Mouse (Mus musculus) MEL (cell line): Measurements from ENCODE around the gene Rinl. TPM values are rescaled to one million over a fixed set of nuclear protein-coding genes. Genes with fewer than 3 reads are reported as not detected.
A peak's percentile ranks its signal among the peaks of the same experiment; 100 is the strongest.

Source experiments
- DNase-seq: peaks from one replicate; pipeline ENCODE4 v3.0.0; 2011; ENCODE audit warnings: low read depth, low spot score
- H3K27ac ChIP-seq: 2 replicates; pipeline ENCODE4 v1.5.1; 2012; ENCODE audit warnings: low read depth, mild to moderate bottlenecking, control low read depth, low read length, moderate library complexity; ENCODE audit not compliant: control insufficient read depth
- H3K27me3 ChIP-seq, 2 experiments: fragments of 150-350 bp in 1 of 2; sonication (generic) in 1 of 2; 2 replicates each; pipeline ENCODE4 v1.6.1; 2012; ENCODE audit warnings: low read length in 2 of 2, mild to moderate bottlenecking in 2 of 2, improper control_type of control experiment in 1 of 2, moderate library complexity in 1 of 2; ENCODE audit not compliant: insufficient read depth in 2 of 2, control insufficient read depth in 1 of 2
- H3K36me3 ChIP-seq, 2 experiments: 2 replicates each; pipeline ENCODE4 v1.6.1; 2012 to 2014; ENCODE audit warnings: low read length in 2 of 2, improper control_type of control experiment in 1 of 2, inconsistent platforms in 1 of 2, mild to moderate bottlenecking in 1 of 2; ENCODE audit not compliant: insufficient read depth in 2 of 2, control insufficient read depth in 1 of 2
- H3K4me1 ChIP-seq, 2 experiments: fragments of 150-350 bp in 1 of 2; sonication (generic) in 1 of 2; 2 replicates each; pipeline ENCODE4 v1.6.1; 2012; ENCODE audit warnings: low read length in 2 of 2, improper control_type of control experiment in 1 of 2, mild to moderate bottlenecking in 1 of 2; ENCODE audit not compliant: insufficient read depth in 2 of 2, control insufficient read depth in 1 of 2
- H3K4me3 ChIP-seq, 2 experiments: fragments of 150-350 bp in 1 of 2; sonication (generic) in 1 of 2; 2 replicates each; pipeline ENCODE4 v1.5.1; 2012; ENCODE audit warnings: low read depth in 2 of 2, low read length in 2 of 2, mild to moderate bottlenecking in 2 of 2, moderate library complexity in 2 of 2, control low read depth in 1 of 2, improper control_type of control experiment in 1 of 2; ENCODE audit not compliant: control insufficient read depth in 1 of 2, insufficient read depth in 1 of 2
- H3K79me2 ChIP-seq: 2 replicates; pipeline ENCODE4 v1.6.1; 2012; ENCODE audit warnings: mild to moderate bottlenecking, low read length, moderate library complexity; ENCODE audit not compliant: control insufficient read depth, poor library complexity, insufficient read depth
- H3K9ac ChIP-seq: 2 replicates; pipeline ENCODE4 v1.6.1; 2012; ENCODE audit warnings: low read depth, mild to moderate bottlenecking, control low read depth, low read length, moderate library complexity; ENCODE audit not compliant: control insufficient read depth, poor library complexity, severe bottlenecking
- H3K9me3 ChIP-seq: fragments of 150-350 bp; sonication (generic); replicated peaks from 2 replicates; pipeline ENCODE4 v1.6.1; 2012; ENCODE audit warnings: mild to moderate bottlenecking, low read length, improper control_type of control experiment, moderate library complexity; ENCODE audit not compliant: insufficient read depth
- BHLHE40 ChIP-seq: IDR thresholded peaks from 2 replicates; pipeline ENCODE4 v1.6.1; 2012; ENCODE audit warnings: low read depth, mild to moderate bottlenecking, inconsistent platforms, low read length, improper control_type of control experiment, borderline replicate concordance
- CHD2 ChIP-seq: IDR thresholded peaks from 2 replicates; pipeline ENCODE4 v1.6.1; 2011; ENCODE audit warnings: low read length, improper control_type of control experiment
- CTCF ChIP-seq, 3 experiments: IDR thresholded peaks in 2 of 3; conservative IDR thresholded peaks in 1 of 3; 2 replicates each; pipeline ENCODE4 v1.5.1; 2011 to 2012; ENCODE audit warnings: low read length in 3 of 3, low read depth in 2 of 3, mild to moderate bottlenecking in 2 of 3, improper control_type of control experiment in 1 of 3, inconsistent platforms in 1 of 3, mixed read lengths in 1 of 3, moderate library complexity in 1 of 3; ENCODE audit not compliant: control insufficient read depth in 1 of 3, insufficient read depth in 1 of 3, poor library complexity in 1 of 3, severe bottlenecking in 1 of 3
- E2F4 ChIP-seq: IDR thresholded peaks from 2 replicates; pipeline ENCODE4 v1.6.1; 2011; ENCODE audit warnings: low read depth, low read length, improper control_type of control experiment, borderline replicate concordance
- ELF1 ChIP-seq: IDR thresholded peaks from 2 replicates; pipeline ENCODE4 v1.6.1; 2014; ENCODE audit warnings: low read depth, mild to moderate bottlenecking, inconsistent platforms, low read length, improper control_type of control experiment, moderate library complexity
- EP300 ChIP-seq, 2 experiments: IDR thresholded peaks; 2 replicates each; pipeline ENCODE4 v1.6.1; 2011; ENCODE audit warnings: improper control_type of control experiment in 2 of 2, low read length in 2 of 2, low read depth in 1 of 2, mild to moderate bottlenecking in 1 of 2
- ETS1 ChIP-seq: IDR thresholded peaks from 2 replicates; pipeline ENCODE4 v1.6.1; 2012; ENCODE audit warnings: low read depth, mild to moderate bottlenecking, inconsistent platforms, low read length, improper control_type of control experiment, moderate library complexity
- GABPA ChIP-seq: IDR thresholded peaks from 2 replicates; pipeline ENCODE4 v1.6.1; 2012; ENCODE audit warnings: low read depth, mild to moderate bottlenecking, inconsistent platforms, low read length, improper control_type of control experiment, moderate library complexity
- GATA1 ChIP-seq: IDR thresholded peaks from 2 replicates; pipeline ENCODE4 v1.6.1; 2011; ENCODE audit warnings: low read depth, low read length, improper control_type of control experiment
- HCFC1 ChIP-seq: IDR thresholded peaks from 2 replicates; pipeline ENCODE4 v1.6.1; 2012; ENCODE audit warnings: low read depth, mild to moderate bottlenecking, inconsistent platforms, low read length, improper control_type of control experiment, moderate library complexity
- JUND ChIP-seq: IDR thresholded peaks from 2 replicates; pipeline ENCODE4 v1.6.1; 2011; ENCODE audit warnings: low read depth, mild to moderate bottlenecking, improper control_type of control experiment, low read length
- KAT2A ChIP-seq: conservative IDR thresholded peaks from 2 replicates; pipeline ENCODE4 v1.6.1; 2012; ENCODE audit warnings: low read depth, low read length, improper control_type of control experiment, inconsistent platforms
- MAFK ChIP-seq: IDR thresholded peaks from 2 replicates; pipeline ENCODE4 v1.6.1; 2011; ENCODE audit warnings: low read depth, mild to moderate bottlenecking, low read length, improper control_type of control experiment, borderline replicate concordance
- MAX ChIP-seq: IDR thresholded peaks from 2 replicates; pipeline ENCODE4 v1.6.1; 2011; ENCODE audit warnings: low read length, improper control_type of control experiment
- MAZ ChIP-seq: IDR thresholded peaks from 2 replicates; pipeline ENCODE4 v1.6.1; 2012; ENCODE audit warnings: low read depth, mild to moderate bottlenecking, inconsistent platforms, low read length, improper control_type of control experiment
- MEF2A ChIP-seq: IDR thresholded peaks from 2 replicates; pipeline ENCODE4 v1.6.1; 2014; ENCODE audit warnings: low read depth, mild to moderate bottlenecking, inconsistent platforms, low read length, improper control_type of control experiment; ENCODE audit not compliant: poor library complexity, insufficient replicate concordance, severe bottlenecking; ENCODE audit errors: extremely low read depth
- MXI1 ChIP-seq: IDR thresholded peaks from 2 replicates; pipeline ENCODE4 v1.6.1; 2011; ENCODE audit warnings: mild to moderate bottlenecking, low read depth, low read length, improper control_type of control experiment
- MYB ChIP-seq: IDR thresholded peaks from 2 replicates; pipeline ENCODE4 v1.6.1; 2011; ENCODE audit warnings: mild to moderate bottlenecking, low read depth, low read length, improper control_type of control experiment
- MYC ChIP-seq: IDR thresholded peaks from 2 replicates; pipeline ENCODE4 v1.6.1; 2011; ENCODE audit warnings: low read depth, mild to moderate bottlenecking, low read length, improper control_type of control experiment, moderate library complexity
- NRF1 ChIP-seq: IDR thresholded peaks from 2 replicates; pipeline ENCODE4 v1.6.1; 2014; ENCODE audit warnings: low read depth, mild to moderate bottlenecking, inconsistent platforms, low read length, improper control_type of control experiment, moderate library complexity; ENCODE audit not compliant: poor library complexity, insufficient read depth, severe bottlenecking
- POLR2AphosphoS2 ChIP-seq: IDR thresholded peaks from 2 replicates; pipeline ENCODE4 v1.6.1; 2011; ENCODE audit warnings: low read length, improper control_type of control experiment
- POLR2AphosphoS5 ChIP-seq: IDR thresholded peaks from 2 replicates; pipeline ENCODE4 v1.6.1; 2012; ENCODE audit warnings: low read depth, borderline replicate concordance, mild to moderate bottlenecking, inconsistent platforms, low read length, moderate library complexity, mixed read lengths
- RAD21 ChIP-seq: IDR thresholded peaks from 2 replicates; pipeline ENCODE4 v1.6.1; 2011; ENCODE audit warnings: mild to moderate bottlenecking, low read depth, low read length, improper control_type of control experiment
- SIN3A ChIP-seq: IDR thresholded peaks from 2 replicates; pipeline ENCODE4 v1.6.1; 2012; ENCODE audit warnings: low read length, improper control_type of control experiment, inconsistent platforms
- SMC3 ChIP-seq: IDR thresholded peaks from 2 replicates; pipeline ENCODE4 v1.6.1; 2011; ENCODE audit warnings: low read depth, low read length, improper control_type of control experiment
- TAL1 ChIP-seq: IDR thresholded peaks from 2 replicates; pipeline ENCODE4 v1.6.1; 2012; ENCODE audit warnings: mild to moderate bottlenecking, inconsistent platforms, low read length, moderate library complexity, mixed read lengths
- TCF12 ChIP-seq: IDR thresholded peaks from 2 replicates; pipeline ENCODE4 v1.6.1; 2014; ENCODE audit warnings: low read depth, mild to moderate bottlenecking, inconsistent platforms, low read length, improper control_type of control experiment, moderate library complexity
- USF2 ChIP-seq, 2 experiments: IDR thresholded peaks; 2 replicates each; pipeline ENCODE4 v1.6.1; 2011 to 2012; ENCODE audit warnings: improper control_type of control experiment in 2 of 2, low read length in 2 of 2, borderline replicate concordance in 1 of 2, inconsistent platforms in 1 of 2, low read depth in 1 of 2, mild to moderate bottlenecking in 1 of 2; ENCODE audit not compliant: insufficient read depth in 1 of 2
- ZMIZ1 ChIP-seq: IDR thresholded peaks from 2 replicates; pipeline ENCODE4 v1.6.1; 2012; ENCODE audit warnings: low read depth, mild to moderate bottlenecking, inconsistent platforms, low read length, improper control_type of control experiment, moderate library complexity
- ZNF384 ChIP-seq: IDR thresholded peaks from 2 replicates; pipeline ENCODE4 v1.6.1; 2012; ENCODE audit warnings: low read depth, mild to moderate bottlenecking, inconsistent platforms, low read length, improper control_type of control experiment
- polyA plus RNA-seq, 2 experiments: library from polyadenylated mRNA; stranded (reverse) in 1 of 2; unstranded in 1 of 2; fragments of >175 nt in 1 of 2; fragments of >200 nt in 1 of 2; gene quantifications; 2 replicates each; pipeline versions ENCODE4 v1.2.1 to v1.2.4; 2012; ENCODE audit warnings: low replicate concordance in 2 of 2, low read depth in 1 of 2; ENCODE audit not compliant: insufficient read length in 2 of 2, insufficient read depth in 1 of 2, missing spikeins in 1 of 2
- total RNA-seq: library from RNA; depleted of rRNA; stranded (reverse); fragments of 300-350 nt; gene quantifications from 2 replicates; pipeline ENCODE4 v1.2.3, GENCODE M21; 2012

Gene Rinl
- total and polyA plus RNA-seq, 3 experiments = 39.9 to 63.9 TPM; not detected in 1

- TF ChIP-seq MEF2A (no peak), TCF12 (peak; percentile 12; the same call in 1 of the 2 replicates), MAFK (no peak), ZNF384 (peak; percentile 50; the same call in 1 of the 2 replicates), CHD2 (peak; percentile 96), BHLHE40 (no peak), USF2 (IDR thresholded peaks at IDR 0.05; ENCODE audit: borderline replicate concordance in 1 of 2, insufficient read depth in 1 of 2, low read depth in 1 of 2, low read length in 2 of 2) (no peak), CTCF (IDR thresholded peaks at IDR 0.05 in 2 of 3, conservative IDR thresholded peaks at IDR 0.05 in 1 of 3; ENCODE audit: control insufficient read depth in 1 of 3, insufficient read depth in 1 of 3, low read depth in 2 of 3, low read length in 3 of 3, poor library complexity in 1 of 3, severe bottlenecking in 1 of 3) (peak in 2 of 3 experiments; percentile 31 to 36; a peak in 4 of 6 replicates), POLR2AphosphoS5 (no peak), KAT2A (peak; percentile 63), MYB (no peak), HCFC1 (peak; percentile 80), MAZ (peak; percentile 61; the same call in 1 of the 2 replicates), MAX (no peak), NRF1 (peak; percentile 79), MYC (no peak), ELF1 (0 out of 2 replicates have a peak, but pooled peaks have one; percentile 35), RAD21 (no peak), ZMIZ1 (peak; percentile 25; the same call in 1 of the 2 replicates)
These were observed 21.6 kb downstream of the Rinl start (continued) for GRCm38 (mm10) chr7:28810107-28811066.

DNA sequence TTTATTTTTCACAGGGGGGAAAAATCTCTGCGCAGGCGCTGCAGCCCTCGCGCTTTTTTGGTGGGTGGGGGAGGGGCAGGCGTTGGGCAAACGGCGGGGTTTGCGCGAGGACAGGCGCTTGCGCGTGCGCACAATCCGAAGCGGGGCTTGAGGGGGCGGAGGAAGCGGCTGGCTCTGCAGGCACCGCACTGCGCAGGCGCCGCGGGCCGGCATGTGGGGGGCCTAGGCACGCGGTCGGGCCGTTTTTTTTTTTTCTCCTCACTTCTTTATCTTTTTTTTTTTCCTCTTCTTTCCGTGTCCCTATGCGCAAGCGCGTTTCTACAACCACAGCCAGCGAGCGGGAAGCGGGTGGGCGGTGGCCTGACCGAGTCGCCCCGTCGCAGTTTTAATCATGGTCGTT, 22.5 kb downstream of the Rinl start:
- DNase-seq = peak; percentile 97
- peak overlapping the region; percentile 92 for H3K27ac ChIP-seq
- peak overlapping the region; percentile 97 for H3K9ac ChIP-seq
- H3K4me1 ChIP-seq = peaks cover 11 to 51% of the 10 kb centered on the region in 2 experiments
- peaks cover 55% of the 10 kb centered on the region for H3K79me2 ChIP-seq
- H3K4me3 ChIP-seq = peak overlapping the region; percentile 68 to 81
- no peaks in the 10 kb centered on the region for H3K27me3 ChIP-seq
- H3K9me3 ChIP-seq = no peaks in the 10 kb centered on the region
- peaks cover 24 to 45% of the 10 kb centered on the region in 2 experiments for H3K36me3 ChIP-seq
- TF ChIP-seq MEF2A (no peak), E2F4 (peak; percentile 93; the same call in 1 of the 2 replicates), CTCF (IDR thresholded peaks at IDR 0.05 in 2 of 3, conservative IDR thresholded peaks at IDR 0.05 in 1 of 3; ENCODE audit: control insufficient read depth in 1 of 3, insufficient read depth in 1 of 3, low read depth in 2 of 3, low read length in 3 of 3, poor library complexity in 1 of 3, severe bottlenecking in 1 of 3) (no peak), GATA1 (peak; percentile 40; the same call in 1 of the 2 replicates), JUND (no peak), CHD2 (no peak), GABPA (no peak), ZMIZ1 (peak; percentile 5; the same call in 1 of the 2 replicates), SMC3 (no peak), SIN3A (peak; percentile 91), KAT2A (no peak), MXI1 (peak; percentile 93), RAD21 (no peak), ETS1 (peak; percentile 59; the same call in 1 of the 2 replicates), ZNF384 (peak; percentile 100), TAL1 (no peak), MAZ (peak; percentile 70; the same call in 1 of the 2 replicates), POLR2AphosphoS5 (no peak), EP300 (IDR thresholded peaks at IDR 0.05; ENCODE audit: low read depth in 1 of 2, low read length in 2 of 2) (peak in 1 of 2 experiments; percentile 57; a peak in 2 of 4 replicates), POLR2AphosphoS2 (peak; percentile 72)
